Mouse (Mus musculus) kidney, adult 11 months (tissue): ENCODE data around the gene Ube4b.

Experiments used
- DNase-seq: peaks from one replicate; pipeline ENCODE4 v3.0.0; 2022

Gene Ube4b

DNA sequence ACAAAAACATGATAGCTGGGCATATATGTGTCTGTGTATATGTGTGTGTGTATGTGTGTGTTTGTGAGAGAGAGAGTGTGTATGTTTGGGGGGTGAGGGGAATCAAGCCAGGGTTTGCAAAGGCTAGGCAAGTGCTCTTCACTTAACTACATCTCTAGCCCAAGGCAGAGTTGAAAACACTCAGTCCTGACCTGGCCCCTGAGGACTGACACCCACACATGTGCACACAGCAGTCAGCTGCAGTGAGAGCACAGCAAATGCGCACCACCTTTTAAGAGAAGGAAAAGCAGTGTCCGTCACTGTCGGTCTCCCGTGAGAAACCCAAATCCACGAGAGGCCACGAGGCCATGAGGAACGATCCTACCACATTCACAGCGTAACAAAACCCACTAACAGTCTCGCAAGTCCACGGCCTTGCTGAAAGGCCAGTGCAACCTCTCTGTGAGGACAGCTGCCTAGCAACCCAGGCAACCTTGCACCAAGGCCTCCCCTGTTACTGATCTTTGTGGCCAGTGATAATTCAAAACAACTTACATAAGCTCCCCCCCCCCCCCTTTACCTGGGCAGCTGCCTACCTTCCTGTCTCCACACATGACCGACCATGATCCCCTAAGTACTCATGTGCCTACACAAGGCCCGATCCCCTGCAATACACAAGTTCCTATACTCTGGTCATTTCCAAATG is 33.1 kb downstream of the Ube4b start:
- peak; percentile 53 for DNase-seq

GRCm38 (mm10) chr4:149392359-149392758 is 34.2 kb downstream of the Ube4b start:
- no peak for DNase-seq

- DNase-seq = no peak
These were observed 45.5 kb downstream of the Ube4b start for GRCm38 (mm10) chr4:149381001-149381400.

- no peak for DNase-seq
These were observed 46.7 kb downstream of the Ube4b start for GRCm38 (mm10) chr4:149379881-149380280.

GRCm38 (mm10) chr4:149378819-149379218 is 47.7 kb downstream of the Ube4b start:
- DNase-seq = no peak

DNA sequence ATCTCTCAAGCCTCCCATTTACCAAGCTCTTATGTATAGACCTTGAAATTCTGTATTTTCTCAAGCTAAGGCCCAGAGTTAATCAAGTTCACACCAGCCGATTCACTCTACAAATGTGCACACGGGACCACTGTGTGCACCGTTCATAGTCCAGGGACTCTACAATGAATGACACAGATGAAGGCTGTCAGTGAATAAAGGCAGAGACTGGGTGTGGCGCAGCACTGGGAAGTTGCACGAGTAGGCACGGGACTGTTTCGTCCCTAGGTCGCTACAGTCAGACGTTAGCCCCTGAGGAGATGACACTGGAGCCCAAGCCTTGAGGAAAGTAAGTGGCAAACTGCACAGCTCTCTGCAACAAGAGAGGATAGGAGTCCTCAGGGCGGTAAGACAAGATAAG is 50.5 kb downstream of the Ube4b start:
- DNase-seq = no peak

DNA sequence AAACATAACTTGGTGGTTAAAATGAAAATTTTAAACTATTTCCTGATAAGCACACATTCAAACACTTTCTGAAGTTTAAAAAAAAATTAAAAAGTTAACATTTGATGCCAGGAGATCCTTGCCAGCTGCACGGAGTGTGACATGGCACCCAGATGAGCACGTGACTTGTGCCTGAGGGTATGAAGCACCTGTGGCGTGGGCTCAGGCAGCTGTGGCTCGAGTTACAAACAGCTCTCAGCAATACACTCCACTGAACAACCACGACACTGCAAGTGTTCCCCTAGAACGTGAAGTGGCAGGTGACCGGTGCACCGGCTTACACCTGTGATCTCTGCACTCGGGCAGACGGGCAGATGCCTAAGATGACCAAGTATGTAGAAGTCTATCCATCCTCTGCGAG is 51.9 kb downstream of the Ube4b start:
- no peak for DNase-seq

- DNase-seq = no peak
These were observed 52.6 kb downstream of the Ube4b start for GRCm38 (mm10) chr4:149373927-149374326.

- DNase-seq = no peak
These were observed 53.1 kb downstream of the Ube4b start for GRCm38 (mm10) chr4:149373431-149373830.

DNA sequence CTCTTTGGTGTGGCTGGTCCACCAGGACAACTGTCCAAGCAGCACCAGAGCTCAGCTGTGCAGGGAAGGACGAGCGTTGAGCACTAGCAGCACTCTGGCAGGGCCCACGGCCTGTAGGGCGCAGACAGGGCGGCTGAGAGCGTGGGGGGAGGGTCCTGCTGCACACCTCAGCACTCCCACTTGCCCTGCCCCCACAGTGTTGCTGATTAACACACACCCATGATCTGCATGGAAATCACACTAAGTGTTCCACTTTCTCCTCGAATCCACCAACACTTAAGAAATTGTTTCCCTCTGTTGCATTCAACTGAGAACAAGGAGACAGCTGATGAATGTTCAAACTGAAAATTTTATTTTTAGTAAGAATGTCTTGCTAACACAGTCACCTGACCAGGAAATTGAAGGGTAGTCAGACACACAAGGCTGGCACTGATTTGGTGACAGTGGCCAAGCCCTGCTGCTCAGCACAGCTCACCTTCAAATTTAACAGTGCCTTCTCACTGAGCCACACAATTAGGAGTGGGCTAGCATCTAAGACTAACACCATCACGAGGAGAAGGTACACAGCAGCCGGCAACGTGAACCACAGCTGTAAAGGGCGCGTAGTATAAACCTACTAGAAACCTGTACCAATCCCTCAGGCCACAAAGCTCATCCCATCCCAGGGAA is 60.7 kb downstream of the Ube4b start:
- peak; percentile 38 for DNase-seq

DNA sequence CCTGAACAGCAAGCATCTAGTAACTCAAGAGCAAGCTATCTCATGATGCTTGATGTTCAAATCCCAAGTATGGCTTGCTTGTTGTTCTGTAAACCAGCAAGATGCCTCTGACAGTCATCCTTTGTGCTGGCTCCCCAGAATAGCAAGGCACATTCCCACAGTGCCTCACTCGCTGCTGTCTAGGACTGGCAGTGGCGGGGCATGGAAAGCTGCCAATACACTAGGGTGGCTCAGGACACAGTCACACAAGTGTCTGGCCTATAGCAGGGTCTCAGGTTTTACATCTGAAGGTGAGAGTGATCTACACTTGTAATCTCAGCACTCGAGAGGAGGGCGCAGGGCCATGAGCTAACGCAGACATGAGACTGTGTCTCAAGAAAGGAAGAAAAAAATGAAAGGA is 61.7 kb downstream of the Ube4b start:
- no peak for DNase-seq

DNA sequence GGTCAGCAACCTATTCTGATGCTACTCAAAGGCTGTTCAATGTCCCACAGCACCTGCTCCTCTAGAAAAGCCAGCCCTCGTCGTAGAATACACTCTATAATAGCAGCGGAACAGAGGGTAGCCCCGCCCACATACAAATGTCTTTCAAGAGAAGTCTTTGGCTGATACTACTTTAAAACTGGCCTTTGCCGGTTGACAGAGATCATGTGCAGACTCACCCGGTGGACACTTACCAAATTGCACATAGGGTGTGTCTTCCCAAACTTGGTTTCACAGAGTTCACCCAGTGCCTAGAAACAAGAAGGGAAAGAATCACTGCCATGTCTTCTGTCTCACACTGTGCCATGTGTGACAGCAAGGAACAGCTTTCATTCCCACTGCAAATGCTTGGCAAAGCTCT is 65.5 kb downstream of the Ube4b start:
- no peak for DNase-seq

- no peak for DNase-seq
These were observed 65.9 kb downstream of the Ube4b start for GRCm38 (mm10) chr4:149360647-149361046.

DNA sequence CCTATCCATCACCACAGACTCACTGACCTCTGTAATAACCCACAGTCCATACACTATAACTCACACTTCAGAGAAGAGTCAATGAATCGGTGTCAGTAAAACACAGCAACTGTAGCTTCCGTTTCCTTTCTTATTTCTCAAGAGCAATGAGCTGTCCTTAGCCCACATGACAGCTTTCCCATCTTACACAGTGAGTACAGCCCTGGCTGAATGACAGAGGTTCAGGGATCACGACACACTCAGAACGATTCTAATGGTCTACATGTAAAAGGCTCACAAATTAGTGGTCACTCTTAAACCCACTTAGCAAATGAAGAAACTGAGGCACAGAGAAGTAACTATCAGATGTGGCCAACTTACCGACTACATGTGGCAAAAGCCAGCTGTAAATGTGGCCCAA is 68.6 kb downstream of the Ube4b start:
- DNase-seq = no peak

DNA sequence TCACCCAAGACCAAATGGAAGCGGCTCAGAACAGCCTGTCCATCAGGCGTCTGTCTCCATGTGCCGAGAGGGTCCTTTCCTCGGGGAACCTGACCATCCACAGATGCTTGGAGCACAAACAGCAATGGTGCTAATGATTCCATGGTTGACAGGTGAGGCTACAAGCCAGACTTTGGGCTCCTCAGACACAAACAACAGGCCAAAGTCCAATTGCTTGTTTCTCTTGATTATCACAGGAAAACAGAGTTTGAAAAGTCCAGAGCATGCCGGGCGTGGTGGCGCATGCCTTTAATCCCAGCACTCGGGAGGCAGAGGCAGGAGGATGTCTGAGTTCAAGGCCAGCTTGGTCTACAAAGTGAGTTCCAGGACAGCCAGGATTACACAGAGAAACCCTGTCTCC is 71.9 kb downstream of the Ube4b start:
- peak; percentile 31 for DNase-seq

GRCm38 (mm10) chr4:149351596-149352150 is 74.9 kb downstream of the Ube4b start:
- DNase-seq = no peak

DNA sequence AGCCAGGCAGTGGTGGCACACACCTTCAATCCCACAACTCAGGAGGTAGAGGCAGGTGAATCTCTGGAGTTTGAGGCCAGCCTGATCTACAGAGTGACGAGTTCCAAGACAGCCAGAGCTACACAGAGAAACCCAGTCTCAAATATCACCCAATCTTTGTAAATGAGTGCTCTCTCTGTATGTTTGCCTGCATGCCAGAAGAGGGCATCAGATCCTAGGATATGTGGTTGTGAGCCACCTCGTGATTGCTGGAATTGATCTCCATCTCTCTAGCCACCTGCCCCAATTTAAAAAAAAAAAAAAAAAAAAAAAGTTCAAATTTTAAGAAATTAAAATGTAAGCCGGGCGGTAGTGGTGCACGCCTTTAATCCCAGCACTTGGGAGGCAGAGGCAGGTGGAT is 77.6 kb downstream of the Ube4b start:
- DNase-seq = no peak

DNA sequence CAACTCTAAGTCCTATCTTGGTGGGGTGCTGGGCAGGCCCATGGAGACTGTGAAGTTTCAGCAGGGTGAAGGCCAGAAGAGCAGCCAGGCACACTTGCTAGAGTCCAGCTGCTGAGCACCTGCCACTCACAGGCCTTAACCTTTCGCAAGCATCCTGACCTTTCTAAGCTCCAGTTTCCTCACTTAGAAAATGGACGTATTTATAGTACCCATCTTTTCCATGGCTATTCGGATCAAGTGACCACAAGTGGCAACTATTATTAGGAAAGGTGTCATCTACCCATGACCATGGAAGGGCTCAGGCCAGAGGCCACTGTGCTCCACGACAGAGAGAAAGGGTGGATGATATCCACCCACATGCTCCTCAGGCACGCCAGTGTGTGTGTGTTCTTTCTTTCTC is 80.7 kb downstream of the Ube4b start:
- no peak for DNase-seq

GRCm38 (mm10) chr4:149344311-149344710 is 82.2 kb downstream of the Ube4b start:
- DNase-seq = no peak

DNA sequence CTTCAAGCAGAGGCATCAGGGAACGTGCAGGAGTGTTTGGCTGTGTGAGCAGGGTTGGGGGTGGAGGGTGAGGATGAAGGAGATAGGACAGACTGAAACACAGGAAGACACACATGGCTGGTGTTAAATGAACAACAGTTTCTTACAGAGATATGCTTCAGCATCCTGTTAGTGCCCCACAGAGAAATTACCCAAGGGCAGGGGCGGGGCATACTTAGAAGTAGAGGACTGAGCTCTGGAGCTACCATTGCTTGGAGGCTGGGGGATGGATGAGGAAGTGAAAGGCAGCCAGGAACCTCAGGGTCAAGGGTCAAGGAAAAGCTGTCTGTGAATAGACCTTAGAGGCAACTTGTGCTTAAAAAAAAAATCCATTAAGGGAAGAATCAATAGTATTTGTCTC is 85.9 kb downstream of the Ube4b start:
- DNase-seq = no peak

DNA sequence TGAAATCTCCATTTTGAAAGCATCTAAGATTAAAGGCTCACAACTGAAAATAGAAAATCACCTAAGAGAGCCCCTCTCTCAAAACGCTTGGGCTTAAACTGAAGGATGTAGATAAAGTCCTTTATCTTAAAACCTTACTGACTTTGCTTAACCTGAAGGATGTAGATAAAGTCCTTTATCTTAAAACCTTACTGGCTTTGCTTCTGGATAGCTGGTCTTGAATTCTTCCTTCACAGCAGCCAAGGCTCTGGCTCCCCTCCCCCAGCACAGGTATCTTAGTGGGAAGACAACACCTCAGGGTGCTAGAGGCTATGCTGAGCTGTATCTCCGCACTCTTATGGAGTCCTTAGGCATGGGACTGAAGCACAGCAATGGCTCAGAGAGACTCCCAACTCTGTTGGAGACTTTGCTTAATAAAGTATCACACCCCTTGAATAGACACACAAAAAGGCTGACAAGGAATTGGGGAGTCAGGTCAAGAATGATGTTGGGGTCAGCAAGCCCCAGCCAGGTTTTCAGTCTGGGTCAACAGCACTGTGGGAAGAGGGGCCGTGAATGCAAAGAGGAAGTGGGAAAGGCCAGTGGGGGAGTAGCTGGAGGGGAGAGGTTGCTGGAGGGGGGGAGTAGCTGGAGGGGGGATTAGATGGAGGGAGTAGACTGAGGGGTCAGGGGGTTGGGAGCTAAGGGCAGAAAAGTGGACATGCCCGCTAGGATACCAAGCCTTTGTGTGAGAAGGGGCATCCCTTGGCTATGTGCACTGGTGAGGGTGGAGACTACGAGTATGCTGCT is 86.9 kb downstream of the Ube4b start:
- no peak for DNase-seq

DNA sequence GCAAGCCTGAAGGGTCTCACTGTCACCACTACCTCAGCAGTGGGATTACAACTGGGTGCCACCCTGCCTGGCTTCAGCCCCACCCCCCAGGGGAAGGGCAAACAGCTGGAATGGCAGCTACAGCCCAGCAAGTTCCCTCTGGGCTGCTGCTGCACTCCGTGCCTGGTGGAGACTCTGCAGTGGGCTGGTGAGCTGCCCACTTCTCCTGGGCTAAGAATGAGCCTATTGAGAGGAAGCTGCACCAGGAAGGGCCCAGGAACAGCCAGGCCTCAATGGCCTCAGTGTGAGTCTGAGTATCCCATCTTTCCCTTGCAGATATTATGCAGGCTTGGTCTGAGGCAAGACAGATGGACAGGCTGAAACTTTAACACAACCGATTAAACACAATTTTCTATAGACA is 88.4 kb downstream of the Ube4b start:
- DNase-seq = no peak

GRCm38 (mm10) chr4:149337353-149337752 is 89.2 kb downstream of the Ube4b start:
- no peak for DNase-seq

DNA sequence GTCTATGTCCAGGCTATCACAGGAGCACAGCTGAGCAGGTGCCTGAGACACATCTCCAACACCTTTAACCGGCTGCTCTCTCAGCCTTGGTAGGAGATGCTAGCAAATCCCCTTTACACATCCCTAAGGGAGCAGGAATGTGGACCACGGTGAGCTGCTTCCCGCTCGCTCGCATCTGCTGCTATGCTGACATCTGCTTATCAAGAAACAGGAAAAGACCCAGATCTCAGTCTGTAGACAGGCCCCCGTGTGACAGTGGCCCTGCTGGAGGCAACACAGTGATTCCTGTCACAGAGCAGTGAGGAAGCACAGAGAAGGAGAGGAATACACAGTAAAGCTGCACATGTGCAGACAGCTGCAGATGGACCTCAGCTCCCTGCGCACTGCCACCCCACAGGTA is 90.2 kb downstream of the Ube4b start:
- DNase-seq = no peak
